Mouse (Mus musculus): ENCODE measurements around the gene Otud7b. TPM values are rescaled to one million over a fixed set of nuclear protein-coding genes. Genes with fewer than 3 reads are reported as not detected.

Gene Otud7b
- polyA plus RNA-seq, 1 experiment from 2014 or later = 12.1 TPM

- no peak overlapping the region for H3K4me3 ChIP-seq (ENCODE audit: low read depth, low read length)
- H3K27ac ChIP-seq (replicated peaks; ENCODE audit: low read depth, low read length) = no peak overlapping the region
- H3K9ac ChIP-seq (replicated peaks; ENCODE audit: low read length) = no peak overlapping the region
- no peak for ATAC-seq (replicated peaks; ENCODE audit: insufficient number of reproducible peaks, low FRiP score, low TSS enrichment, low read depth)
- H3K36me3 ChIP-seq (replicated peaks; ENCODE audit: control insufficient read depth, insufficient read depth, low read depth, low read length) = no peaks in the 10 kb centered on the region
- H3K27me3 ChIP-seq (ENCODE audit: control insufficient read depth, insufficient read depth, low read length) = no peaks in the 10 kb centered on the region
- peak; percentile 43 for DNase-seq (ENCODE audit: low spot score)
- WGBS = 36% methylated on average over 4 of the region's 4 CpGs
- H3K4me2 ChIP-seq (ENCODE audit: low read depth, low read length) = no peak overlapping the region
- no peaks in the 10 kb centered on the region for H3K9me3 ChIP-seq (replicated peaks; ENCODE audit: control insufficient read depth, low read length)
- H3K4me1 ChIP-seq (ENCODE audit: control insufficient read depth, insufficient read depth, low read length) = no peaks in the 10 kb centered on the region
Measured at GRCm38 (mm10) chr3:96065147-96065546, 39.2 kb upstream of the Otud7b start.

- Histone ChIP-seq H3K9me3 (replicated peaks; ENCODE audit: control insufficient read depth, low read length) (no peaks in the 10 kb centered on the region), H3K36me3 (replicated peaks; ENCODE audit: control insufficient read depth, insufficient read depth, low read depth, low read length) (no peaks in the 10 kb centered on the region), H3K9ac (replicated peaks; ENCODE audit: low read length) (no peak overlapping the region), H3K27ac (replicated peaks; ENCODE audit: low read depth, low read length) (no peak overlapping the region), H3K4me3 (ENCODE audit: low read depth, low read length) (no peak overlapping the region), H3K4me1 (ENCODE audit: control insufficient read depth, insufficient read depth, low read length) (no peaks in the 10 kb centered on the region), H3K4me2 (ENCODE audit: low read depth, low read length) (no peak overlapping the region), H3K27me3 (ENCODE audit: control insufficient read depth, insufficient read depth, low read length) (no peaks in the 10 kb centered on the region)
- WGBS = 34% methylated on average over 20 of the region's 20 CpGs
- DNase-seq (ENCODE audit: low spot score) (peak; percentile 82), ATAC-seq (replicated peaks; ENCODE audit: insufficient number of reproducible peaks, low FRiP score, low TSS enrichment, low read depth) (no peak)
Measured at GRCm38 (mm10) chr3:96065754-96066375, 38.5 kb upstream of the Otud7b start.

GRCm38 (mm10) chr3:96066741-96067140 lies 37.6 kb upstream of the Otud7b start:
- no peak overlapping the region for H3K9ac ChIP-seq (replicated peaks; ENCODE audit: low read length)
- no peaks in the 10 kb centered on the region for H3K27me3 ChIP-seq (ENCODE audit: control insufficient read depth, insufficient read depth, low read length)
- 92% methylated on average over 5 of the region's 5 CpGs for WGBS
- H3K4me1 ChIP-seq (ENCODE audit: control insufficient read depth, insufficient read depth, low read length) = no peaks in the 10 kb centered on the region
- no peak overlapping the region for H3K27ac ChIP-seq (replicated peaks; ENCODE audit: low read depth, low read length)
- H3K9me3 ChIP-seq (replicated peaks; ENCODE audit: control insufficient read depth, low read length) = no peaks in the 10 kb centered on the region
- no peak for DNase-seq (ENCODE audit: low spot score)
- no peak overlapping the region for H3K4me2 ChIP-seq (ENCODE audit: low read depth, low read length)
- ATAC-seq (replicated peaks; ENCODE audit: insufficient number of reproducible peaks, low FRiP score, low TSS enrichment, low read depth) = no peak
- no peaks in the 10 kb centered on the region for H3K36me3 ChIP-seq (replicated peaks; ENCODE audit: control insufficient read depth, insufficient read depth, low read depth, low read length)
- no peak overlapping the region for H3K4me3 ChIP-seq (ENCODE audit: low read depth, low read length)

- no peak overlapping the region for H3K4me3 ChIP-seq (ENCODE audit: low read depth, low read length)
- WGBS = over 99% methylated on average over 6 of the region's 6 CpGs
- H3K27me3 ChIP-seq (ENCODE audit: control insufficient read depth, insufficient read depth, low read length) = no peaks in the 10 kb centered on the region
- DNase-seq (ENCODE audit: low spot score) (no peak), ATAC-seq (replicated peaks; ENCODE audit: insufficient number of reproducible peaks, low FRiP score, low TSS enrichment, low read depth) (no peak)
- no peaks in the 10 kb centered on the region for H3K4me1 ChIP-seq (ENCODE audit: control insufficient read depth, insufficient read depth, low read length)
- H3K9me3 ChIP-seq (replicated peaks; ENCODE audit: control insufficient read depth, low read length) = no peaks in the 10 kb centered on the region
- no peak overlapping the region for H3K4me2 ChIP-seq (ENCODE audit: low read depth, low read length)
- no peaks in the 10 kb centered on the region for H3K36me3 ChIP-seq (replicated peaks; ENCODE audit: control insufficient read depth, insufficient read depth, low read depth, low read length)
- H3K27ac ChIP-seq (replicated peaks; ENCODE audit: low read depth, low read length) = no peak overlapping the region
- no peak overlapping the region for H3K9ac ChIP-seq (replicated peaks; ENCODE audit: low read length)
Measured at GRCm38 (mm10) chr3:96069046-96069445, 35.3 kb upstream of the Otud7b start.

GRCm38 (mm10) chr3:96069542-96069941 lies 34.8 kb upstream of the Otud7b start:
- WGBS = 62% methylated on average over 1 of the region's 1 CpGs
- Histone ChIP-seq H3K4me1 (ENCODE audit: control insufficient read depth, insufficient read depth, low read length) (no peaks in the 10 kb centered on the region), H3K4me2 (ENCODE audit: low read depth, low read length) (no peak overlapping the region), H3K4me3 (ENCODE audit: low read depth, low read length) (no peak overlapping the region), H3K9ac (replicated peaks; ENCODE audit: low read length) (no peak overlapping the region), H3K9me3 (replicated peaks; ENCODE audit: control insufficient read depth, low read length) (no peaks in the 10 kb centered on the region), H3K27ac (replicated peaks; ENCODE audit: low read depth, low read length) (no peak overlapping the region), H3K27me3 (ENCODE audit: control insufficient read depth, insufficient read depth, low read length) (no peaks in the 10 kb centered on the region), H3K36me3 (replicated peaks; ENCODE audit: control insufficient read depth, insufficient read depth, low read depth, low read length) (no peaks in the 10 kb centered on the region)
- no peak for ATAC-seq (replicated peaks; ENCODE audit: insufficient number of reproducible peaks, low FRiP score, low TSS enrichment, low read depth)
- no peak for DNase-seq (ENCODE audit: low spot score)

DNA sequence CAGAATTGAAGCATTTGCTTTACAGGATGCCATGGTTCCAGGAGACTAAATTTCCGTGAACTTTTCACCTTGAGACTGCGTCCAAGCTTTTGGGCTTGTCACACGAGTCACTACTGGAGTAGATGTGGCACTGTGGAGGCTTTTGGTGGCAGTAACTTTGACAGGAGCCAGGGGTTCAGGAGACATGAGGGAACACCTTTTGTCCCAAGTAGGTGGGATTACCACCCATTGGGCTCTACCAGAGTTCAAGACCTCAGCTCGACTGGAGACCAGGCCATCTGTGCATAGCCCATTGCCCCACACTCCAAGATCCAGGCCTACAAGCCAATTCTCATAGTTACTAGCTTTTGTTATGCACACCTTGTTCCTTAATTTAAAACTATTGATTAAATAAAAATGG lies 34.1 kb upstream of the Otud7b start:
- Histone ChIP-seq H3K4me3 (ENCODE audit: low read depth, low read length) (no peak overlapping the region), H3K36me3 (replicated peaks; ENCODE audit: control insufficient read depth, insufficient read depth, low read depth, low read length) (no peaks in the 10 kb centered on the region), H3K4me1 (ENCODE audit: control insufficient read depth, insufficient read depth, low read length) (no peaks in the 10 kb centered on the region), H3K27ac (replicated peaks; ENCODE audit: low read depth, low read length) (no peak overlapping the region), H3K9ac (replicated peaks; ENCODE audit: low read length) (no peak overlapping the region), H3K27me3 (ENCODE audit: control insufficient read depth, insufficient read depth, low read length) (no peaks in the 10 kb centered on the region), H3K4me2 (ENCODE audit: low read depth, low read length) (no peak overlapping the region), H3K9me3 (replicated peaks; ENCODE audit: control insufficient read depth, low read length) (no peaks in the 10 kb centered on the region)
- DNase-seq (ENCODE audit: low spot score) (no peak), ATAC-seq (replicated peaks; ENCODE audit: insufficient number of reproducible peaks, low FRiP score, low TSS enrichment, low read depth) (no peak)
- WGBS = 80% methylated on average over 4 of the region's 4 CpGs

- Histone ChIP-seq H3K9ac (replicated peaks; ENCODE audit: low read length) (no peak overlapping the region), H3K27me3 (ENCODE audit: control insufficient read depth, insufficient read depth, low read length) (no peaks in the 10 kb centered on the region), H3K36me3 (replicated peaks; ENCODE audit: control insufficient read depth, insufficient read depth, low read depth, low read length) (no peaks in the 10 kb centered on the region), H3K4me1 (ENCODE audit: control insufficient read depth, insufficient read depth, low read length) (no peaks in the 10 kb centered on the region), H3K4me3 (ENCODE audit: low read depth, low read length) (no peak overlapping the region), H3K27ac (replicated peaks; ENCODE audit: low read depth, low read length) (no peak overlapping the region), H3K9me3 (replicated peaks; ENCODE audit: control insufficient read depth, low read length) (no peaks in the 10 kb centered on the region), H3K4me2 (ENCODE audit: low read depth, low read length) (no peak overlapping the region)
- DNase-seq (ENCODE audit: low spot score) (no peak), ATAC-seq (replicated peaks; ENCODE audit: insufficient number of reproducible peaks, low FRiP score, low TSS enrichment, low read depth) (no peak)
- 70% methylated on average over 12 of the region's 12 CpGs for WGBS
Measured at GRCm38 (mm10) chr3:96072921-96073486, 31.3 kb upstream of the Otud7b start.

GRCm38 (mm10) chr3:96078066-96078465 lies 26.3 kb upstream of the Otud7b start:
- H3K27me3 ChIP-seq (ENCODE audit: control insufficient read depth, insufficient read depth, low read length) = no peaks in the 10 kb centered on the region
- H3K27ac ChIP-seq (replicated peaks; ENCODE audit: low read depth, low read length) = no peak overlapping the region
- 67% methylated on average over 6 of the region's 6 CpGs for WGBS
- DNase-seq (ENCODE audit: low spot score) = no peak
- no peak overlapping the region for H3K4me3 ChIP-seq (ENCODE audit: low read depth, low read length)
- H3K4me2 ChIP-seq (ENCODE audit: low read depth, low read length) = no peak overlapping the region
- H3K36me3 ChIP-seq (replicated peaks; ENCODE audit: control insufficient read depth, insufficient read depth, low read depth, low read length) = no peaks in the 10 kb centered on the region
- no peaks in the 10 kb centered on the region for H3K4me1 ChIP-seq (ENCODE audit: control insufficient read depth, insufficient read depth, low read length)
- no peak for ATAC-seq (replicated peaks; ENCODE audit: insufficient number of reproducible peaks, low FRiP score, low TSS enrichment, low read depth)
- no peaks in the 10 kb centered on the region for H3K9me3 ChIP-seq (replicated peaks; ENCODE audit: control insufficient read depth, low read length)
- no peak overlapping the region for H3K9ac ChIP-seq (replicated peaks; ENCODE audit: low read length)
